ENCODE assay signal across 15 mouse cellular contexts in the genomic region with DNA sequence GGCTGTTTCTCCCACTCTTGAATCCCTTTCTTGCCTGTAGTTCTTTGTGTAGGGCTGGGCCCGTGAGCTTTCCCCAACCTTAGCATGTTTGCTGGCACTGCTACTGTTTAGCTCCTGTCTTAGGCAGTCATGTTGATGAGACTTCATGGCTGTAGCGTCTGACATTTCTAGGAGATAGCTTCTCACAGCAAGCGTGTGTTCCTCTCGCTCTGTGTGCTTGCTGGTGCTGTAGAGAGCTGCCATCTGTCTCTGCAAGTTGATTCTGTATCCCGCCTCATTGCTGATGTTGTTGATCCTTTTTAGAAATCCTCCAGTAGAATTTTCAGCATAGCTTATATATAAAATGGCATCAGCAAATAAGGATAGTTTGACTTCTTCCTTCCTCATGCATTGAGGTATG.
"Had no signal": no experiment of that assay in that cellular context is flagged by ENCODE, and none has a peak within 500 bp of the region (broad histone marks: within the 10 kb centered on the region; RNA-seq: fewer than 3 reads in every experiment).

No protein-coding gene starts in this region.

- H3K4me1 ChIP-seq: kidney, embryonic 15.5 days; midbrain, embryonic 15.5 days; neural tube, embryonic 13.5 days had no signal

- H3K9me3 ChIP-seq: kidney, embryonic 15.5 days; limb, embryonic 15.5 days; liver, embryonic 12.5 days; midbrain, embryonic 15.5 days; neural tube, embryonic 13.5 days had no signal

- ATAC-seq: intestine, embryonic 16.5 days; liver, embryonic 12.5 days; midbrain, embryonic 15.5 days had no signal

- H3K27me3 ChIP-seq: liver, embryonic 12.5 days had no signal

- H3K4me2 ChIP-seq: kidney, embryonic 15.5 days; limb, embryonic 15.5 days; liver, embryonic 12.5 days; lung, embryonic 14.5 days; midbrain, embryonic 15.5 days; neural tube, embryonic 13.5 days had no signal

- H3K9ac ChIP-seq: kidney, embryonic 15.5 days; limb, embryonic 15.5 days; liver, embryonic 12.5 days; lung, embryonic 14.5 days; midbrain, embryonic 15.5 days; neural tube, embryonic 13.5 days had no signal

- DNase-seq: kidney, adult 2 months; kidney, postnatal 14 days; lung, embryonic 14.5 days; lung, postnatal 10 days; retina, postnatal 1 day; thymus, adult 18-20 months; thymus, postnatal 14 days had no signal

- H3K36me3 ChIP-seq: kidney, embryonic 15.5 days; limb, embryonic 15.5 days; liver, embryonic 12.5 days; midbrain, embryonic 10.5 days; midbrain, embryonic 15.5 days; neural tube, embryonic 13.5 days had no signal

- H3K4me3 ChIP-seq: kidney, embryonic 15.5 days; limb, embryonic 15.5 days; liver, embryonic 12.5 days; midbrain, embryonic 10.5 days; midbrain, embryonic 15.5 days; neural tube, embryonic 13.5 days had no signal

- H3K27ac ChIP-seq: kidney, embryonic 15.5 days; limb, embryonic 15.5 days; liver, embryonic 12.5 days; midbrain, embryonic 10.5 days; midbrain, embryonic 15.5 days; neural tube, embryonic 13.5 days; stomach, postnatal 0 days had no signal
